Mouse (Mus musculus) kidney, adult 2 months (tissue): ENCODE results near the gene Gnl1.

Experiments used
- CTCF ChIP-seq: fragments of 200-500 bp; conservative IDR thresholded peaks from 2 replicates; pipeline ENCODE4 v1.5.1; 2011; ENCODE audit warnings: low read depth, mild to moderate bottlenecking, control low read depth, low read length, moderate library complexity, mixed read lengths; ENCODE audit not compliant: insufficient read depth, insufficient read length
- POLR2A ChIP-seq: fragments of 200-500 bp; IDR thresholded peaks from one replicate; pipeline ENCODE4 v1.6.1; 2011; ENCODE audit warnings: low read depth, low read length, control low read depth

- TF ChIP-seq CTCF: no peak
- TF ChIP-seq POLR2A: no peak
Observed at GRCm38 (mm10) chr17:35963279-35963678, 16.4 kb upstream of the Gnl1 start.
